Comparison of ENCODE assay signal across 24 mouse cellular contexts in the genomic region with DNA sequence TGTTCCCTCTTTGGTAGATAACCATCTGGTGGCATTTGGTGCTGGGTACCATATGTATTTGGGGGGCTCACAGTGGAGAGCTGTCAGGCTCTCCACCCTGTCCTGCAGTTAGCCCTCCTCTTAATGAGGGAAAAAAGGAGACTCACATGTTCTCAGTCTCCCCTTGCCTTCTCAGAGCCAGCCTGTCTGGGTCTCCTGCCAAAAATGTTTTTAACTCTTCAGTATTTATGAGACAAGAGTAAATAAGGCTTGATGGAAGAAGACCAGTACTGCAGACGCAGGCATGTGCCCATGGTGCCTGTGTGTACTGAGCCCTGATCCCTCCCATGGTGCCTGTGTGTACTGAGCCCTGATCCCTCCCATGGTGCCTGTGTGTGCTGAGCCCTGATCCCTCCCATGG.
"Had no signal": no experiment of that assay in that cellular context is flagged by ENCODE, and none has a peak within 500 bp of the region (broad histone marks: within the 10 kb centered on the region; RNA-seq: fewer than 3 reads in every experiment).

No protein-coding gene starts in this region.

- DNase-seq: kidney, adult 18-20 months; kidney, postnatal 14 days; layer of hippocampus, adult 9-11 months; liver; lung, adult 18-20 months; midbrain, embryonic 14.5 days; right cerebral cortex, adult 18-20 months; right cerebral cortex, postnatal 14 days; right cerebral cortex, postnatal 4 days; thymus, adult 2 months; thymus, postnatal 14 days; thymus, postnatal 4 days had no signal

- H3K4me1 ChIP-seq: megakaryocyte, embryonic 14.5 days had no signal

- H3K4me3 ChIP-seq: layer of hippocampus, adult 2 months; limb, embryonic 10.5 days; limb, embryonic 13.5 days; liver, embryonic 12.5 days; liver, embryonic 15.5 days; megakaryocyte, embryonic 14.5 days; midbrain, embryonic 10.5 days; neural tube, embryonic 12.5 days; neural tube, embryonic 15.5 days had no signal

- ATAC-seq: liver, embryonic 12.5 days; lung, postnatal 0 days had no signal

- H3K9me3 ChIP-seq: limb, embryonic 10.5 days; liver, embryonic 15.5 days; midbrain, embryonic 10.5 days; neural tube, embryonic 12.5 days; neural tube, embryonic 15.5 days had no signal

- H3K4me2 ChIP-seq: limb, embryonic 13.5 days; liver, embryonic 12.5 days; liver, embryonic 15.5 days; neural tube, embryonic 12.5 days; neural tube, embryonic 15.5 days had no signal

- H3K27me3 ChIP-seq: megakaryocyte, embryonic 14.5 days had no signal

- H3K36me3 ChIP-seq: limb, embryonic 10.5 days; limb, embryonic 13.5 days; liver, embryonic 12.5 days; liver, embryonic 15.5 days; midbrain, embryonic 10.5 days; neural tube, embryonic 12.5 days; neural tube, embryonic 15.5 days had no signal

- H3K9ac ChIP-seq: limb, embryonic 13.5 days; liver, embryonic 12.5 days; liver, embryonic 15.5 days; neural tube, embryonic 12.5 days; neural tube, embryonic 15.5 days had no signal

- H3K27ac ChIP-seq: layer of hippocampus, adult 2 months; limb, embryonic 10.5 days; liver, embryonic 12.5 days; liver, embryonic 15.5 days; macrophage; midbrain, embryonic 10.5 days; neural tube, embryonic 12.5 days; neural tube, embryonic 15.5 days; stomach, postnatal 0 days had no signal
